Mouse (Mus musculus) lung, embryonic 15.5 days (tissue): ENCODE data around the gene Gzmk. TPM values are rescaled to one million over a fixed set of nuclear protein-coding genes. Genes with fewer than 3 reads are reported as not detected.

Source experiments
- ATAC-seq: fragments of 200-750 bp; cut with Nextera tagmentation; 2 replicates; pipeline ENCODE4 v1.8.0; 2017; ENCODE audit warnings: moderate number of reproducible peaks, borderline replicate concordance; ENCODE audit not compliant: low FRiP score, low TSS enrichment; ENCODE audit errors: extremely low read depth
- H3K27ac ChIP-seq: fragments of 300-500 bp; sonication (generic); 2 replicates; pipeline ENCODE4 v1.5.1; 2015; ENCODE audit warnings: moderate library complexity, mild to moderate bottlenecking, inconsistent platforms
- H3K27me3 ChIP-seq: fragments of 300-500 bp; sonication (generic); 2 replicates; pipeline ENCODE4 v1.6.1; 2015; ENCODE audit warnings: inconsistent platforms
- H3K36me3 ChIP-seq: fragments of 300-500 bp; sonication (generic); 2 replicates; pipeline ENCODE4 v1.6.1; 2015; ENCODE audit warnings: inconsistent platforms
- H3K4me1 ChIP-seq: fragments of 300-500 bp; sonication (generic); 2 replicates; pipeline ENCODE4 v1.6.1; 2015; ENCODE audit warnings: inconsistent platforms
- H3K4me2 ChIP-seq: fragments of 300-500 bp; sonication (generic); 2 replicates; pipeline ENCODE4 v1.6.1; 2015; ENCODE audit warnings: inconsistent platforms, mild to moderate bottlenecking, moderate library complexity
- H3K4me3 ChIP-seq: fragments of 300-500 bp; sonication (generic); 2 replicates; pipeline ENCODE4 v1.5.1; 2015; ENCODE audit warnings: mild to moderate bottlenecking, inconsistent platforms
- H3K9ac ChIP-seq: fragments of 300-500 bp; sonication (generic); 2 replicates; pipeline ENCODE4 v1.6.1; 2015; ENCODE audit warnings: inconsistent platforms
- H3K9me3 ChIP-seq: fragments of 300-500 bp; sonication (generic); 2 replicates; pipeline ENCODE4 v1.6.1; 2016; ENCODE audit warnings: inconsistent platforms
- WGBS: fragments of 180-500 bp; shearing (Covaris S2); methylation state at CpG from one replicate; pipeline ENCODE4 v1.1.7; 2015; 5-methylcytosine and 5-hydroxymethylcytosine counted together
- polyA plus RNA-seq: library from polyadenylated mRNA; unstranded; fragments of >200 nt; fragmentation: Nextera tagmentation; extraction: Ambion mirVana; gene quantifications from 2 replicates; pipeline ENCODE4 v1.2.1, GENCODE M21; 2015

Gzmk gene
- polyA plus RNA-seq, 1 experiment from 2014 or later = not detected

DNA sequence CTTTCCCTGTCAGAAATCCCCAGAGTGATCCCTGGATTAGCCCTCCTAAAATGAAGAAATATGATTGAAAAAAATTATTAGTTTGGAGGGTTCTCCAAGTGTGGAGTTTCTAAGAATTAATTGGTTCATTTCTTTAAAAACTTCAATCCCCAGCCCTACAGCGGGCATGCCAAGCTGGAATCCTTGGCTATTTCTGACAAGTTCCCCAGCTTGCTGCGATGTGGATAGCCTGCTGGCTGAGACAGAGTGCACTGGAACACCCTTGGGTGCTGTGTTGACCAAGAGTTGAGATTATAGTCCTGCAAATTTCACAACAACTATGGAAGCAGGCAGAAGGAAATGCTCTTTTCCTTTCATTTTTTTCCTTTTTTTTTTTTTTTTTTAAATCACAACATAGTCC is 24.1 kb downstream of the Gzmk start:
- Histone ChIP-seq H3K9ac (no peak overlapping the region), H3K4me1 (no peaks in the 10 kb centered on the region), H3K4me2 (no peak overlapping the region), H3K27me3 (no peaks in the 10 kb centered on the region), H3K9me3 (no peaks in the 10 kb centered on the region), H3K27ac (no peak overlapping the region), H3K36me3 (no peaks in the 10 kb centered on the region), H3K4me3 (no peak overlapping the region)
- 81% methylated on average over 2 of the region's 2 CpGs for WGBS
- no peak for ATAC-seq

DNA sequence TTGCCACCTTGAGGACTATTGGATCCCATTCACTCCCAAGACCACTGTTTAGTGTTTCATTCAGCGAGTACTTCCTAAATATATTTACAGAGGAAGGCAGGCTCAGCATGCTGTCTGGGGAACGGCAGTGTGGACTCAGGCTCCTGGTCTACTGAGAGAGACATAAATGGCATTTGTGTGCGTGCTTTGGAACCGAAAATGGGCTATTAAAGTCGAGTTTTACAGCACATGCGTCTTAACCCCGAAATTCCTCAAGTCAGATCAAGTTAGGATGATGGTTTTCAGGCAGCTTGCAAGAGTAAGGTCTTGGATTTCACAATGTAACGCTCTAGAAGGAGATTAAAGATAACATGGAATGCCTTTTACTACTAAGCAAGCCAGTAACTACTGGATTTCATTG is 25.0 kb downstream of the Gzmk start:
- H3K4me2 ChIP-seq = no peak overlapping the region
- no peaks in the 10 kb centered on the region for H3K4me1 ChIP-seq
- H3K27ac ChIP-seq = no peak overlapping the region
- H3K36me3 ChIP-seq = no peaks in the 10 kb centered on the region
- WGBS = 55% methylated on average over 8 of the region's 8 CpGs
- no peak overlapping the region for H3K4me3 ChIP-seq
- H3K27me3 ChIP-seq = no peaks in the 10 kb centered on the region
- no peak overlapping the region for H3K9ac ChIP-seq
- no peak for ATAC-seq
- H3K9me3 ChIP-seq = no peaks in the 10 kb centered on the region

DNA sequence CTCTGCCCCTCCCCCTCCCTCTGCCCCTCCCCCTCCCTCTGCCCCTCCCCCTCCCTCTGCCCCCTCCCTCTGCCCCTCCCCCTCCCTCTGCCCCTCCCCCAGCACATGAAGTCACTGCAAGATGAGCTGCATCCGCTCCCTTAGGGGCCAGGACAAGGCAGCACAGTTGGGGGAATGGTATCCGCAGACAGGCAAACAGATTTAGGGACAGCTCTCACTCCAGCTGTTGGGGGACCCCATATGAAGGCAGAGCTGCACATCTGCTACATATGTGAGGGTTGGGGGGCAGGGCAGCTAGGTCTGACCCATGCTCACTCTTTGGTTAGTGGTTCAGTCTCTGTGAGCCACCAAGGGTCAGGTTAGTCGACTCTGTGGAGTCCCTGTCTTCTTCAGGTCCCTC is 26.4 kb downstream of the Gzmk start:
- H3K9ac ChIP-seq = no peak overlapping the region
- H3K4me2 ChIP-seq = no peak overlapping the region
- H3K9me3 ChIP-seq = no peaks in the 10 kb centered on the region
- no peak overlapping the region for H3K27ac ChIP-seq
- ATAC-seq = no peak
- no peaks in the 10 kb centered on the region for H3K36me3 ChIP-seq
- no peaks in the 10 kb centered on the region for H3K4me1 ChIP-seq
- H3K27me3 ChIP-seq = no peaks in the 10 kb centered on the region
- 58% methylated on average over 3 of the region's 3 CpGs for WGBS
- H3K4me3 ChIP-seq = no peak overlapping the region

DNA sequence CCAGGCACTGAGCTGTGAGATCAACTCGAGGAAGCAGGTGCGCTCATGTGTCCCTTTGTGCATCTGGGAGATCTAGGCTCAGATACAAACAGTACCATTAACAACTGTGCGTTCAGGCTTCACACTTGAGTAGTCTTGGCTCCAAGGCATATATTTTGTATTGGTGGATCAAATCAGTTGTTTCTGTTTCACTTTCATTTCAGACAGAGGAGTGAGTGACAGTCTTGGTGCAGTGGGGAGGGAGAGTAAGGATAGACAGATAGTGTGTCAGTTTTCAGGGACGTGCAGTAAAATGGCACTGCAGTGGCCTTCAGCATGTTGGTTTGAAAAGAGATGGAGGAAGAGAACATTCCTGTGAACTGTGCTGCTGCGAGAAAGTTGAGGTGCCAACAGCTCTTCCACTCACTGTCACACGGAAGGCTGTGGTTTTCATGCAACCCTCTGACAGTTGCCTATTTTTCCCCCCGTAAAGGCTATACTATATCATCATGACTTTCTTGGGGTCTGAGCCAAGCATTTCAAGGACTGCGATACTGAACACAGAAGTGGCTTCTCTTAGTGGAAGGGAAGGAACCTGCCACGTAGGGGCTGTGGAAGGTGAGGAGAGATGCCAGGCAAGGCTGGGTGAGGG is 27.7 kb downstream of the Gzmk start:
- H3K4me3 ChIP-seq = no peak overlapping the region
- 73% methylated on average over 9 of the region's 9 CpGs for WGBS
- H3K9ac ChIP-seq = no peak overlapping the region
- H3K4me2 ChIP-seq = no peak overlapping the region
- ATAC-seq = no peak
- no peaks in the 10 kb centered on the region for H3K4me1 ChIP-seq
- no peaks in the 10 kb centered on the region for H3K36me3 ChIP-seq
- H3K27me3 ChIP-seq = no peaks in the 10 kb centered on the region
- H3K9me3 ChIP-seq = no peaks in the 10 kb centered on the region
- no peak overlapping the region for H3K27ac ChIP-seq

DNA sequence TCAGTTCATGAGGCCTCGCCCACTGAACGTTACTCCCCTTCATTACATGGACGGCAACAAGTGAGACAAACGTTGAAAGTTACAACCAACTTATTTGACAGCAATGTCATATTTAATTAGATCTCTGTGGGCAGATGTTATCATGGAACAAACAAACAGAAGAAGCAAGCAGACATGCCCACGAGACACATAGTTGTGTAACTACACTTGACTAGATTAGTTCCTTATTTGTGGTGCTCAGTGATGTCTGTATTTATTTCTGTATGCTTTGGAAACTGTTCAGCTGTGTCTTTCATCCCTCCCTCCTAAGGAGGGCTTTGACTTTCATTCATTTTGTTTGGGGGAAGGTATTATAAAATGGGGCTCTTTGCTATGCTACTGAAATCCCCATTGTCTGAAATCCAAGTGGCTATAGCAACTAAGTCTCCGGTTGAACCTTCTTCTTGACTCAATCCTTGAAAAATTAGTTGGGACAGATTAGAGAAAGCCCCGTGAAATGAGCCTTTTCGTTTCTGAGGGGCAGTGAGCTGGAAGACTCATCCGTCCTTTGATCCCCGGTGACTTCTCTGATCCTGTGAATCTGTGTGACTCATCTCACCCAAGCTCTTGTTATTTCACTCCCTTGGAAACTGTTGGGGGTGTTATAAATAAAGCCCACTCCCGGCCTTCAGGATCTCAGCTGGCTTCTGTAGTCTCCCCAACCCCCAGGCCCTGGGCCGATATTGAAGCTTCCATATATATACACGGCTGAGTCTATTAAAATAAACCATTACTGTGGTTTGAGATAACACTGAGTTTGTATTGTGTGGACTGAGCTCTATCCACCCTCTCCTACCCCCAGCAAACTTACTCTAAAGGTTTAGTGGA is 28.7 kb downstream of the Gzmk start:
- no peak for ATAC-seq
- Histone ChIP-seq H3K27ac (no peak overlapping the region), H3K4me1 (no peaks in the 10 kb centered on the region), H3K4me2 (no peak overlapping the region), H3K27me3 (no peaks in the 10 kb centered on the region), H3K4me3 (no peak overlapping the region), H3K9ac (no peak overlapping the region), H3K9me3 (no peaks in the 10 kb centered on the region), H3K36me3 (no peaks in the 10 kb centered on the region)
- WGBS = 56% methylated on average over 13 of the region's 13 CpGs

DNA sequence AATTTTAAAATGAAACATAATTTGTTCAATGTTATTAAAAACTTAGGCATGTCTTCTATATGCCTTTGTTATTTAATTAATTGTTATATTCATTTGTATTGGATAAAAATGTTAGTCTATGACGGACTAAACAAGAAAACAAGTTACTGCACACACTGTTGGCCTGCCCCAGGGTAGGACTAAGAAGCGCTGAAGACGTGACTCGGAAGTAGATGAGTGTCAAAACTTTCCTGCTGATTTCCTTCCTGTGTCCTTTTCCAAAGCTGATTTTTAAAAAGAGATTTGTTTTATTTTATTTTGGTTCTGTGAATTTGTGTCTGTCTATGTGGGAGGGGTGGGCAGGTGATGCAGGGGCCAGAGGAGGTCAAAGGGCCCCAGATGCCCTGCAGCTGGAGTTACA is 42.0 kb downstream of the Gzmk start:
- Histone ChIP-seq H3K36me3 (no peaks in the 10 kb centered on the region), H3K27ac (no peak overlapping the region), H3K9ac (no peak overlapping the region), H3K4me2 (no peak overlapping the region), H3K4me3 (no peak overlapping the region), H3K9me3 (no peaks in the 10 kb centered on the region), H3K4me1 (no peaks in the 10 kb centered on the region), H3K27me3 (no peaks in the 10 kb centered on the region)
- no peak for ATAC-seq
- WGBS = 80% methylated on average over 4 of the region's 4 CpGs

DNA sequence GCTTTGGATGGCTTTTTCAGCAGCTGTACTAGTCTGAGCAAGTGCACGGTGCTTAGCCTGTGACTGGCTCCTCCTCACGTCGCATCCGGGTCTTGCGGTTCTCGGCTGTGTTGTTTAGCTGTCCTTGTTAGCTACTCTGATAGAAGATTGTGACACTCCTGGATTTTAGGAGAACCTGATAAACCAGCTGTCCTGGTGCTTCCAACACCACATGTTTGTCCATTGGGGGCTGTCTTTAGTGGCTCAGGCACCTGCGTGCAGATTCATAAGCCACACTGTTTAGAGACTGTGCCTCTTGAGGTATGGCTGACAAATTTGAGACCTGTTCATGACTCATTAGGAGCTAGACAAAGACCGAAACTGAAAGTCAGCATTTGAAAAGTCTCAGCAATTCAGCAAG is 42.4 kb downstream of the Gzmk start:
- H3K4me2 ChIP-seq = no peak overlapping the region
- no peak overlapping the region for H3K9ac ChIP-seq
- H3K27me3 ChIP-seq = no peaks in the 10 kb centered on the region
- H3K4me1 ChIP-seq = no peaks in the 10 kb centered on the region
- H3K36me3 ChIP-seq = no peaks in the 10 kb centered on the region
- H3K27ac ChIP-seq = no peak overlapping the region
- WGBS = 75% methylated on average over 8 of the region's 8 CpGs
- H3K4me3 ChIP-seq = no peak overlapping the region
- no peak for ATAC-seq
- H3K9me3 ChIP-seq = no peaks in the 10 kb centered on the region

DNA sequence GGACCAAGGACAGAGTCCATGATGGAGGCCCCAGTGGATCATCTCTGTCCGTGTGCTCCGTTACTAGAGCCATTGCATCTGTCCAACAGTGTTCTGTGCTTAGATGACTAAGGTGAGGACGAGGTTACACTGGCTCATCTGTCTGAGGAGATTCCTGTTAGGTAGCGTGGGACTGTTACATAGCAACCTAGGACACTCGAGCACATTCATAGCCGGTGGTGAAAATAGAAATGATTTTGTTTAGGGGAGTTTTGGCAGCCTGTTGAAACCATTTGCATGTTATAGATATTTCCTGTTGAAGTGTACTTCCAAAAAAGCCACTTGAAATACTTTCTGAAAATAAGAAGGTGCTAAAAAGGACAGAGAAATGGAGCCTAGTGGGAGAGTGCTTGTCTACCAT is 51.5 kb downstream of the Gzmk start:
- Histone ChIP-seq H3K27me3 (no peaks in the 10 kb centered on the region), H3K27ac (no peak overlapping the region), H3K4me3 (no peak overlapping the region), H3K9ac (no peak overlapping the region), H3K4me2 (no peak overlapping the region), H3K4me1 (no peaks in the 10 kb centered on the region), H3K9me3 (no peaks in the 10 kb centered on the region), H3K36me3 (no peaks in the 10 kb centered on the region)
- no peak for ATAC-seq
- WGBS = 88% methylated on average over 6 of the region's 6 CpGs

DNA sequence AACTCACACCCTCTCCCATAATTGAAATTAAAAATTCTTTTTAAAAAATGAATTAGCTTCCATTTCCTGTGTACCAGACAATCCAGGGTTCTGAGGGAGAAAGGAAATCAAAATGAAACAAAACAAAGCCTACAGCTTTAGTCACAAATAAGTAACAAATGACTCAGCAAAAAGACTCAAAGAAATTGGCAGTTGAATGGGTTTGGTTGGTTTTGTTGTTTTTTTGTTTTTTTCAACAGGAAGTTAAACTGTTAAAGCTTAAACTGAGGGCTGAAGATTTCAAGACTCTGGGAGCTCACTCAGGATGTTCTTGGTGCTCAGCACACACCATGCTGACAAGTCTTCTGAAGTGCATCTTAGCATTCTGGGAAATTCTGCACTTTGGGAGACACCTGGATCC is 55.5 kb downstream of the Gzmk start:
- no peaks in the 10 kb centered on the region for H3K9me3 ChIP-seq
- H3K36me3 ChIP-seq = no peaks in the 10 kb centered on the region
- ATAC-seq = no peak

DNA sequence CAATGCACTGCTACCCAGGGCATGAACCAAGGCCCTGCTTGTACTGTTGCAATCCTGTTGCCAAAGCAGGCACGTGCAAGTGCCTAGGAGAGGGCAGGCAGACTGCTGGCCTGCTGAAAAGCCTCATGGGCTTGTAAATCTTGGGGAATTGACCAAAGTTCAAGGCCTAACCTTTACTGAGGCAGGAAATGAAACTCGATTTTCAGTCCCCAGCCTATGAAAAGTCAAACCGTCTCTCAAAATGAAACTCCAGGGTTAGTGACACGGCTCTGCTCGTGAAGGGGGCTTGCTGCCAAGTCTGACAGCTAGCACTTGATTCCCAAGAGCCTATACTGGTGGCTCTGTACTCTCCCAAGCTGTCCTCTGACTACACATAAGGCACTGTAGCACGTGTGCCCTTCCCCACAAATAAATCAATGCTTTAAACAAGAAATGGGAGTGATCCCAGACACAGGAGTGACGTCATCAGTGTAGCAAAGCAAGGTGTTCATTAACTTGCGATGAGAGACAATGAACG is 57.6 kb downstream of the Gzmk start:
- WGBS = 62% methylated on average over 9 of the region's 9 CpGs
- Histone ChIP-seq H3K4me2 (no peak overlapping the region), H3K27me3 (no peaks in the 10 kb centered on the region), H3K9ac (no peak overlapping the region), H3K36me3 (no peaks in the 10 kb centered on the region), H3K9me3 (no peaks in the 10 kb centered on the region), H3K4me1 (no peaks in the 10 kb centered on the region), H3K27ac (no peak overlapping the region), H3K4me3 (no peak overlapping the region)
- ATAC-seq = no peak

More for the DNA sequence above, 55.5 kb downstream of the Gzmk start:
- no peaks in the 10 kb centered on the region for H3K4me1 ChIP-seq
- no peak overlapping the region for H3K27ac ChIP-seq
- no peak overlapping the region for H3K4me2 ChIP-seq
- H3K4me3 ChIP-seq = no peak overlapping the region
- H3K9ac ChIP-seq = no peak overlapping the region
- no peaks in the 10 kb centered on the region for H3K27me3 ChIP-seq

DNA sequence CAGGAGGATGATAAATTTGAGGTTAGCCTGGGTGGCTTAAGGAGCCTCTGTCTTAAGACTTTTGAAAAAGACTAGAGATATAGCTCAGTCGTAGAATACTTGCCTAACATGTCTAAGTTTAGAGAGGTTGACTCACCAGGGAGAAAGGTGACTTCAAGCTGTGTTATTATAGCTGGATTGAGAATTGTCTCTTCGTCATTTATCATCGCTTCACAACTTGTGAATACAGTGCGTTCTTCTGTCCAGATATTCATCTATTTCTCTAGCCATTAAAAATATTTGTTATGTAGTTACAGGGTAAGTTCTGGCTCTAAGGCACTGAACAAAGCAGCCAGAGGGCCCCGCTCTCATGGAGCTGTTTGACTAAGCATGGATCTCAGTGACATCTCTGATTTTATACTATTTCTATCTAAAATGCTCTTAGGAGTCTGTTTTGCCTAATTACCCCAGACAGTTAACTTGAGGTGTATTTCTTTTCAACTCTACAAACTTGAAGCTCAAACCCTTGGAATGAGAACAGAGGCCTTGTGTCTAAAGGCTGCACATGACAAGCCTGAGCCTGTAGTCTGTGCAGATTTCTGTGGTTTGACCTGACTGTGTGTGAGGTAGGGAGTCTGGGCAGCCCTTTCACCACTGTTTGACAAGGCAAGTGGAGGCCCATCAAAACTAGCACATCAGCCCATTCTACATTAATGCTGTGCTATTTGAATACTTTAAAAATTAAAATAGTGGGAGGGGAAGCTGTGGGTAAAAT is 61.3 kb downstream of the Gzmk start:
- Histone ChIP-seq H3K9ac (no peak overlapping the region), H3K27ac (no peak overlapping the region), H3K4me1 (no peaks in the 10 kb centered on the region), H3K36me3 (no peaks in the 10 kb centered on the region), H3K4me3 (no peak overlapping the region), H3K9me3 (no peaks in the 10 kb centered on the region), H3K27me3 (no peaks in the 10 kb centered on the region), H3K4me2 (no peak overlapping the region)
- ATAC-seq = no peak
- 84% methylated on average over 5 of the region's 5 CpGs for WGBS

DNA sequence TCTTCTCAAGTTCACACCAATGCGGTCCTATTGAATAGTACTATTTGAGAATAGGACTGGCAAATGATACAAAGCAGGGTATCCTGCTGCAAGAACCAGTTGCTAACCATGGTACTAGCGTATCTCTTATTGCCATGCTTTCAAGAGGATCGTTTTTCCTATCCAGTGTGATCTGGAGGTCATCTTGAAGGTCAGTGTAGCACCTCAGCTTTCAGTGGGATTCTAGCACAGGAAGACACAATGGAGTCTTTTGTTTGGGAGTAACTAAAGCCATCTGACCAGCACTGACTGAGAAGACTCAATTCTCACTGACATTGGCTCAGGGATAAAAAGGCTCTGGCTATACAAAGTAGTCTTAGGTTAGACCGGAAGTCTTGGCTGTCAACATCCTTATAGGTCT is 74.2 kb downstream of the Gzmk start:
- ATAC-seq = no peak
- Histone ChIP-seq H3K27ac (no peak overlapping the region), H3K9ac (no peak overlapping the region), H3K4me2 (no peak overlapping the region), H3K36me3 (no peaks in the 10 kb centered on the region), H3K4me1 (no peaks in the 10 kb centered on the region), H3K4me3 (no peak overlapping the region), H3K9me3 (no peaks in the 10 kb centered on the region), H3K27me3 (no peaks in the 10 kb centered on the region)
- WGBS = 85% methylated on average over 4 of the region's 4 CpGs
